Mouse (Mus musculus): Measurements from ENCODE around the gene Cpne7.
"Not testable (repeated sequence)": the region's sequence is repeated elsewhere in the genome, so short reads cannot be mapped to it uniquely, and the experiment has no call there.

The Cpne7 gene

GRCm38 (mm10) chr8:123117127-123117731, at the start of gene Cpne7:
Gene Cpne7, plus strand, starts transcription at chr8:123117374.
- peak; percentile 55 for DNase-seq

DNA sequence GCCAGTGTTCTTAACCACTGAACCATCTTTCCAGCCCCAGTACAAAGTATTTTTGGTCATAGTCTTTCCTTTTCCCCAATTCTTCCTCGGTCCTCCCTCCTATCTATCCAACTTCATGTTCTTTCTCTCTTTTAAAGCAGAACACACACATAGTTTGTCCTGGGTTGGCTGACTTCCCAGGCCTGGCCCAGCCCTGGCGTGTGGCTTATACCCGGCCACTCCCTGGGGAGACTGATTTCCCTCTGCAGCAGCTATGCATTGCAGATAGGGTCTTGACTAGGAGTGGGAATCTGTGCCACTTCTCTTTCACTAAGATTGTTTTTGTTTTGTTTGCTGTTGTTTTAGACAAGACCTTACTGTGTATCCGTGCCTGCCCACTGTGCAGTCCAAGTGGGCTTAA, 46.0 kb upstream of the Cpne7 start:
- DNase-seq, result peak; percentile 49

GRCm38 (mm10) chr8:123077213-123077612, 40.0 kb upstream of the Cpne7 start:
- no peak for DNase-seq

DNA sequence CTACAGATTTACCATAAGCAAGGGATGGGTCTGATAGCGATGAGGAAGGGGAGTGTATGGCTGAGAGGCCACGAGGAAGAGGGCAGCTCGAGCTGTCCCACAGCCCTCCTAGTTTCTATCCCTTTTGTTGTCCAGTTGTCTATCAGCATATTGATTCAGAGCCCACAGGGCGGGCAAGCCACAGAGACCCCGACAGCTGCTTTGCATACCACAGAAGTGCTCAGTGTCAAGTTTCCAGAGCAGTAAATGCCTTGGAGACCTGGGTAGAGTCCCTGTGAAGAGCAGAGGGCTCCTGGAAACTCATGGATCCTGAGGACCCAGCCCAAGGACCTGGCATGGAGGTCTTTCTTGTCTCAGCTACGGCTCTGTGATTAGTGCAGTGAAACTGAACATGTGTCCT, 34.2 kb upstream of the Cpne7 start:
- no peak for DNase-seq

GRCm38 (mm10) chr8:123083610-123084009, 33.6 kb upstream of the Cpne7 start:
- DNase-seq, result no peak

DNA sequence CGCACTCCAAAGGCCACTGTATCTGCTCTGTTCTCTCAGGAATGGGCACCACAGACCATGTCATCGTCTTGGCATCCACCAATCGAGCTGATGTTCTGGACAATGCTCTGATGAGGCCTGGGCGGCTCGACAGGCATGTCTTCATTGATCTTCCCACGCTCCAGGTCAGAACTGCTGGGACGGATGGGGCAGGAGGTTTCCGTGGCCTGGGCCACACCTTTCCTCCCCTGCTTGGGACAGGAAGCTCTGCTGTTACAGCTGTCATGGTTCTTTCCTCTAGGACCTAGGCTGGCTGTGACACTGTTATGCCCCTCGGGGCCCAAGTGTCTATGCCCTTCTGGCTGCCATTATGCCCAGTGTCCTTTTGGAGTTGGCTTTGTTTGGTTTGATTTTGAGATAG, 29.9 kb upstream of the Cpne7 start:
- no peak for DNase-seq

DNA sequence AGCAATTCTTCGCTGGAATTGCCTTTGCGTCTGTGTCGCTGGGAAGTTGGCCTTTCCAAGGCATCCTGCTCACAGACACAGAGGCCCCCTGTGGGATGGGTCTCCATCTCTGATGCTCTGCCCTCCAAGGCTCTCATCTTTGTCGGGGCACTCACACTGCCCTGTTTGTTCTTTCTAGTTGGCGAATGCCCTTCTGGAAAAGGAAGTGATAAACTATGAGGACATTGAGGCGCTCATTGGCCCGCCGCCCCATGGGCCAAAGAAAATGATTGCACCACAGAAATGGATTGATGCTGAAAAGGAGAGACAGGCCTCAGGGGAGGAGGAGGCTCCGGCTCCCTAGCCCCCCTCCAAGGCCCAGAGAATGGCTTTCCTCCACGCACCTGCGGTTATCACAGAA, 20.0 kb upstream of the Cpne7 start:
- DNase-seq, result no peak

DNA sequence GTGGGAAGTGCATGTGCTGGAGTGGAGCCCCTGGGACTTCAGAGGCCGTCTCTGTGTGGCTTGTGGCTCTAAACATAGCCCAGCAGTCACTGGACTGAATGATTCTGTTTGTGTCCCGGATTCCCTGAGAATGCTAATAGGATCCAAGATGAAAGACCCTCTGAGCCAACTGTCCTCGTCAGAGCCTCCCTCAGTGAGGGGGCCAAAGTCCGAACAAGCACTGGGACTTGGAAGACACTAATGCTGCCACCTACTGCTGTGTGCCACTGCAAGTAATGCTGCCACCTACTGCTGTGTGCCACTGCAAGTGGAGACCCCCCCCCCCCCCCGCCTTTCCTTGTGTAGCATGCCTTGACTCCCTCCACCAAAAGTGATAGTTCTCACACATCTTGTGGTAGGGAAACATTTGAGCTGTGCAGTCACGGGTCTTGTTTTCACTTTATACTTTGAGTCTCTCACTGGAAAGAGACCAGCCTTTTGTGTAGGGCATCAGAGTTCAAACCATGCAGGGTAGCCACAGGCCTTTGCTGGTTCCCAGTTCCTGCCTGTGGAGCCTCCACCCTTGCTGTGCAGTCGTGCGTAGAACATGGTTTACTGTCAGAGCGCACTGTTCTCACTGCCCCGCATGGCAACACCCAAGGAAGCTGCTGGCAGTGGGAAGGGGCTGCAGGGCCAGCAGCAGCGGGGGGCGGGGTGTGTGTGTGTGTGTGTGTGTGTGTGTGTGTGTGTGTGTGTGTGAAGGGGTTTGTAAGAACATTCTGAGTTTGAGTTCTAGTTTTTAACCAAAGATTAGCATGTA, 19.2 kb upstream of the Cpne7 start:
- peak; percentile 63 for DNase-seq

- DNase-seq, result no peak
Measured at GRCm38 (mm10) chr8:123100288-123100687, 16.9 kb upstream of the Cpne7 start.

GRCm38 (mm10) chr8:123101244-123101643, 15.9 kb upstream of the Cpne7 start:
- DNase-seq, result no peak

- peak; percentile 99 for DNase-seq
Measured at GRCm38 (mm10) chr8:123101735-123102685, 15.2 kb upstream of the Cpne7 start, which contains the start of gene Rpl13. Gene Rpl13, plus strand, starts transcription at chr8:123102350.

- DNase-seq, result not testable (repeated sequence)
Measured at GRCm38 (mm10) chr8:123102855-123103254, 14.3 kb upstream of the Cpne7 start.

DNA sequence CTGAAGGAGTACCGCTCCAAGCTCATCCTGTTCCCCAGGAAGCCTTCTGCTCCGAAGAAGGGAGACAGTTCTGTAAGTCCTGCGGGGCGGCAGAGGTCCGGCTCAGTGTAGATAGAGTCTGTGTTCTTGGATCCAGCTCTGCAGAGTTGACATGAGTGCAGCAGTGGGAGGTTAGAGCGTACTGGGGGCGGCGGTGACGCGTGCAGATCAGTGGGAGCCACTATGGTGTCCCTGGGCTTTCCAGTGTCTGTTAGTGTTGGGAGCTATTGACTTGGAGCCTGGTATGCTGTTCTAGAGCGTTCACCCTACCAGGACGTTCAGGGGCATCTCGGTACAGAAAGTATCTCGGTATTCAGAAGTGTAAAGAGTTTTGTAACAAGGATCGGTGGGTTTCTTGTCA, 13.9 kb upstream of the Cpne7 start:
- DNase-seq, result no peak

DNA sequence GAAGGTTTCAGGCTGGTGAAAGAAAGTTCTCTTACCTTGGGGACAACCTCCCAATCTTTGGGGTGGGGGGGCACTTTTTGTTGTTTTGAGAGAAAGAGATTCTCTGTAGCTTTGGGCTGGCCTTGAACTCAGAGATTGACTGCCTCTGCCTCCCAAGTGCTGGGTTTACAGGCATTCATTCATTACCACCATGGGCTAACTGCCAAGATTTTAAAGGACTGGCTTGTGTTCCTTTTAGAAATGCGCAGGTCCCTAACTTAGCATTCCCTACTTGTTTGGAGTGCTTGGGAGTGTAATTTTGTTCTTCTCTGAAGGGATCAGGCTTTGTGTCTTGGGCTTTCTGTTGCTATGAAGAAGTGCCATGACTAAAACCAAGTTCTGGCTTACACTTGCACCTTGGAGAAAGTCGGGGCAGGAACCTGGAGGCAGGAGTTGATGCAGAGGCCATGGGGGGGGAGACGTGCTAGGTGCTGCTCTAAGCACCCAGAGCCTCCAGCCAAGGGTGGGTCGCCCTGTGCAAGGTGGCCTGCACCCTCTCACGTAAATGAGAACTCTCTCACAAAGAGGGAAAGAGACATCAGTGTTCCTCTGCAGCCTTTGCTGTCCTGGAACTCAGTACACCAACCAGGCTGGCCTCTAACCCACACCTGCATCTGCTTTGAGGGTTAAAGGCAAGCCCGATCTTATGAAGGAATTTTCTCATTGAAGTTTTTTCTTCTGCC, 13.0 kb upstream of the Cpne7 start:
- no peak for DNase-seq

DNA sequence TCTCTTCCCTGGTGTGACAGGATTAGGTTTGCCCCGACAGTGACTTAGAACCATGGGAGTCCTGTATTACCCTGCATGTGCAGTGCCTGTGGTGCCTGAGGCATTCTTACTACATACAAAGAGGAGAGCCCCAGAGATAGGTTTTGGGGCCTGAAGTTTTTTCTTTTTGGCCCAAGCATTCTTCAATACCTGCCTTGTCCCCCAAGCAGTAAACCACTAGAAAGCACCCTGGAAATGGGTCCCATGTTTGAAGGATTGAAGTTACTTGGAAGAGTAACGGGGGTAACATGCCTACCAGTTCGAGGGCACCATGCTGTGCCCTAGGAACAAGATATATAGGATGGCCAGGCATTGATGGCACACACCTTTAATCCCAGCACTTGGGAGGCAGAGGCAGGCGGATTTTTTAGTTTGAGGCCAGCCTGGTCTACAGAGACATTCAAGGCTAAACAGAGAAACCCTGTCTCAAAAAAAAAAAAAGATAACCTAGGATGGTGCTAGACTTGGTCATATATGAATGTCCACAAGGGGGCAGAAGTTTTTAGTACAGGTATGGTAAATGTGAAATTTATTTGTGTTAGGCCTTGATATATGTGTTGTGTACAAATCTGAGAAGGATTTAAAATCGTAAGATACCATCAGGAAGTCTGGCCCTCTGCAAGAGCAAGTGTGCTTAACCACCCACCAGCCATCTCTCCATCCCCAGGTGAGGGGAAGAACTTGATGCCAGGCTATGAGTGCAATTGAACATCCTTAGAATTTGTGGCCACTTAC, 11.4 kb upstream of the Cpne7 start:
- DNase-seq, result no peak

- peak; percentile 44 for DNase-seq
Measured at GRCm38 (mm10) chr8:123106531-123106930, 10.6 kb upstream of the Cpne7 start.

DNA sequence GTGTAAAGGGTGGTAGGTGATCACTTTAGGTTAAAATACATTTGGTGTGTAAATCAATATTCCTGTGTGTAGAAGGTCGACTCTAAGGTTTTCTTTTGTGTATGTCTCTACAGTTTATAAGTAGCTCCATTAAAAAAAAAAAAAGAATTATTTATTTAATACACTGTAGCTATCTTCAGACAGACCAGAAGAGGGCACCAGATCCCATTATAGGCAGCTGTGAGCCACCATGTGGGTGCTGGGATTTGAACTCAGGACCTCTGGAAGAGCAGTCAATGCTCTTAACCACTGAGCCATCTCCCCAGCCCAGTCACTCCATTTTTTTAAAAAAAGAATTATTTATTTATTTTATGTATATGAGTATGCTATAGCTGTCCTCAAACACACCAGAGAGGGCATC, 9.2 kb upstream of the Cpne7 start:
- no peak for DNase-seq

DNA sequence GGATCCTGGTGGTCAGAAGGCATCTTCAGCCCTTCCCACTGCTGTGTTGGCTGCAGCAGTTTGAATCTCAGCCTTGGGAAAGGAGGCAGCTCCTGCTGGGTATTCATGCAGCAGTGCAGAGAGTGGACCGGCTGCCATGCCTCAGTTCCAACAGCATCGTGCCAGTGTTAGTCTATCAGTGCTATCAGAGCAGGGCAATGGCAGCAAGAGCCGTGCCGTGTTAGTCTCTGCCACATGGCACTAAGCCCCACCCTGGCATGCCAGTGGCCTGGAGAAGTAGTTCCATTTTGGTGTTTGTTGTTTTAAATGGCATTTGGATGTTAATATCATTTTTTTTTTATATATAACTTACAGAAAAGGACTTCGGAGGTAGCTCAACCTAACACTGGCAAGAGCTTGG, 8.2 kb upstream of the Cpne7 start:
- DNase-seq, result no peak

GRCm38 (mm10) chr8:123110649-123111048, 6.5 kb upstream of the Cpne7 start:
- DNase-seq, result peak; percentile 70

DNA sequence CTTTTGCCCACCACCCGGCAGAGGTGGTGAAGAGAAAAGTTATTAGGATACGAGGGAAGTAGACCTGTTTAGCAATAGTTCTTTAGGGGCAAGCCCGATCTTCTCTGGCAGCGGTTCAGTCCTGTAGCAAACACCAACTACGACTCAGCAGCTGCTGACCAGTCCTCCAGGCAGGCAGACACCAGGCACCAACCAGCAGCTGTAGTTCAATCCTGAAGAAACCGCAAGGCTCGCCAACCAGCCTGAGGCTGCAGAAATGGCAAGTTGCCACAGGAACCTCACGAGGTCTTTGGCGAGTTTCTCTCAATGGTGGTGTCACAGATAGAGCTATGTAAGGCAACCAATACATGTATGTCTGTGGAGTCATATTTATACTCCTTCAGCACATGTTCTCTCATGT, 4.3 kb upstream of the Cpne7 start:
- no peak for DNase-seq

DNA sequence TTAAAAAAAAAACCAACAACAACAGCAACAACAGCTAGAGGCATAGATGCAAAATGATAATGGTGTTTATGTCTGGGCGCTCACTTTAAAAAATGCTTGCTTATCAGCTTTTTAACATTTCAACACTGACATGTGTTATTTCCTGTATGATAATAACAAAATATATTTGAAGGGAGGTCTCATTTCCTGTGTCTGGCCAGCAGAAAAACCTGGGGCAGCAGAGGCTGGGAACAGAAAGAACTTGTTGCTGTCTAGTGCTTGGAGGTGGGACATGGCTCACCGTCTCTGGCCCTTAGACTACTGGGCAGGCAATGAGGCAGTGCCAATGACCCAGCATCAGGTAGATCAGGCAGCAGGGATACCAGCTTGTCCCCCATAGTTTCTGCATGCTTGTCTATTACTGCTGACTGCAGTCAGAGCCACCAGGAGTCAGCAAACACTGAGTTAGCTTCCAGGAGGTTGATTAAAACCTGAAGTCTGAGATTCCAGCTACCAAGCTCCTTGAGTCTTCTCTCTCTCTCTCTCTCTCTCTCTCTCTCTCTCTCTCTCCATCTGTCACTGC, 3.2 kb upstream of the Cpne7 start:
- DNase-seq, result peak; percentile 54

DNA sequence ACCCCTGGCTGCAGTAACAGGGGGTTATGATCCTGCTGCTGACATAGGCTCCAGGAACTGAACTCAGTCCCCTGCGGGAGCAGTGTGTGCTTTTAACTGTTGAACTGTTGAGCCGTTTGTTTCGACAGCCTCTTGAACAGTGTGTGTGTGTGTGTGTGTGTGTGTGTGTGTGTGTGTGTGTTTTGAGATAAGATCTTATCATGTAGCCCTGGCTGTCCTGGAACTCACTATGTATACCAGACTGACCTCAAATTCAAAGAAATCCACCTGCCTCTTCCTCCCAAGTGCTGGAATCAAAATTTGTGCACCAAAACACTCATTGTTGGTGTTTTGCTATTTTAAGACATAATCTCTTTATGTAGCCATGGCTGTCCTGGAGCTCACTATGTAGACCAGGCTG, 2.5 kb upstream of the Cpne7 start:
- no peak for DNase-seq

All from kidney, postnatal 10 days (tissue).